Mouse (Mus musculus): ENCODE measurements around the gene Gimap4.

- TF ChIP-seq POLR2A (IDR thresholded peaks at IDR 0.05; ENCODE audit: low read depth, low read length): peak; percentile 23
- TF ChIP-seq CTCF (IDR thresholded peaks at IDR 0.05; ENCODE audit: extremely low read depth, insufficient read depth, insufficient read length, insufficient replicate concordance): no peak
These were observed 16.1 kb downstream of the Gimap4 start for GRCm38 (mm10) chr6:48700251-48701075.
